Mouse (Mus musculus): ENCODE measurements at regions not wholly inside any gene's neighbourhood (a gene's known extent, or its start where the extent isn't known, plus 50 kb on each side); places are given as distances from the start of the nearest gene placed in this dataset.

GRCm38 (mm10) chr2:75019459-75019858 is 193.9 kb downstream of the Mtx2 start:
- TF ChIP-seq NELFE (IDR thresholded peaks at IDR 0.05; ENCODE audit: low read depth, low read length) (no peak), E2F4 (IDR thresholded peaks at IDR 0.05; ENCODE audit: insufficient replicate concordance, low read depth, low read length) (no peak), SMC3 (IDR thresholded peaks at IDR 0.05; ENCODE audit: low read depth, low read length) (no peak), USF2 (conservative IDR thresholded peaks at IDR 0.05; ENCODE audit: low read depth, low read length) (no peak)
